Mouse (Mus musculus) kidney, postnatal 0 days (tissue): ENCODE results near the gene Ptprk. TPM values are rescaled to one million over a fixed set of nuclear protein-coding genes. Genes with fewer than 3 reads are reported as not detected.

Experiments used
- ATAC-seq: fragments of 200-750 bp; cut with Nextera tagmentation; replicated peaks from 2 replicates; pipeline ENCODE4 v1.8.0; 2017; ENCODE audit warnings: low read depth, moderate number of reproducible peaks, moderate TSS enrichment, moderate library complexity; ENCODE audit not compliant: low FRiP score
- DNase-seq: peaks from one replicate; pipeline ENCODE4 v3.0.0-alpha.2; 2016; ENCODE audit warnings: low spot score
- H3K27ac ChIP-seq: fragments of 300-500 bp; sonication (generic); 2 replicates; pipeline ENCODE4 v1.5.1; 2014; ENCODE audit warnings: mild to moderate bottlenecking
- H3K27me3 ChIP-seq: fragments of 300-500 bp; sonication (generic); 2 replicates; pipeline ENCODE4 v1.6.1; 2014; ENCODE audit warnings: low read length, mixed read lengths; ENCODE audit not compliant: insufficient read depth
- H3K36me3 ChIP-seq: fragments of 300-500 bp; sonication (generic); 2 replicates; pipeline ENCODE4 v1.6.1; 2014; ENCODE audit warnings: low read length, mixed read lengths; ENCODE audit not compliant: insufficient read depth
- H3K4me1 ChIP-seq: fragments of 300-500 bp; sonication (generic); replicated peaks from 2 replicates; pipeline ENCODE4 v1.6.1; 2014; ENCODE audit warnings: antibody characterized with exemption, low read length, mixed read lengths; ENCODE audit not compliant: insufficient read depth
- H3K4me2 ChIP-seq: fragments of 300-500 bp; sonication (generic); 2 replicates; pipeline ENCODE4 v1.6.1; 2014; ENCODE audit warnings: mild to moderate bottlenecking, low read length, moderate library complexity, mixed read lengths
- H3K4me3 ChIP-seq: fragments of 300-500 bp; sonication (generic); replicated peaks from 2 replicates; pipeline ENCODE4 v1.5.1; 2014; ENCODE audit warnings: low read depth, low read length
- H3K9ac ChIP-seq: fragments of 300-500 bp; sonication (generic); 2 replicates; pipeline ENCODE4 v1.6.1; 2014; ENCODE audit warnings: low read depth, low read length
- H3K9me3 ChIP-seq: fragments of 300-500 bp; sonication (generic); replicated peaks from 2 replicates; pipeline ENCODE4 v1.6.1; 2016; ENCODE audit warnings: low read length, inconsistent platforms, mixed read lengths
- CTCF ChIP-seq: IDR thresholded peaks from 2 replicates; pipeline ENCODE4 v1.5.1; 2016; ENCODE audit warnings: antibody characterized with exemption, low read depth, mild to moderate bottlenecking, moderate library complexity
- WGBS: fragments of 180-500 bp; shearing (Covaris S2); extraction: QIAGEN DNeasy Blood & Tissue Kit; methylation state at CpG from one replicate; pipeline ENCODE4 v1.1.7; 2014; 5-methylcytosine and 5-hydroxymethylcytosine counted together
- polyA plus RNA-seq: library from polyadenylated mRNA; unstranded; fragments of >200 nt; fragmentation: Nextera tagmentation; extraction: Ambion mirVana; gene quantifications from 2 replicates; pipeline ENCODE4 v1.2.1, GENCODE M21; 2015

Gene Ptprk
- polyA plus RNA-seq, 1 experiment from 2014 or later: 24.5 TPM

- TF ChIP-seq CTCF: no peak
- H3K4me2 ChIP-seq: no peak overlapping the region
- H3K4me1 ChIP-seq: no peaks in the 10 kb centered on the region
- H3K27ac ChIP-seq: no peak overlapping the region
- WGBS: 88% methylated on average over 4 of the region's 4 CpGs
- H3K4me3 ChIP-seq: no peak overlapping the region
- no peaks in the 10 kb centered on the region for H3K9me3 ChIP-seq
- H3K9ac ChIP-seq: no peak overlapping the region
- H3K36me3 ChIP-seq: no peaks in the 10 kb centered on the region
- DNase-seq: no peak
- H3K27me3 ChIP-seq: no peaks in the 10 kb centered on the region
- ATAC-seq: no peak
Measured at GRCm38 (mm10) chr10:28566378-28566777, 491.8 kb downstream of the Ptprk start.

- ATAC-seq (no peak), DNase-seq (no peak)
- H3K4me3 ChIP-seq: no peak overlapping the region
- H3K27me3 ChIP-seq: no peaks in the 10 kb centered on the region
- no peak for TF ChIP-seq CTCF
- H3K36me3 ChIP-seq: no peaks in the 10 kb centered on the region
- WGBS: 97% methylated on average over 2 of the region's 2 CpGs
- H3K4me1 ChIP-seq: no peaks in the 10 kb centered on the region
- H3K9ac ChIP-seq: no peak overlapping the region
- H3K4me2 ChIP-seq: no peak overlapping the region
- no peaks in the 10 kb centered on the region for H3K9me3 ChIP-seq
- no peak overlapping the region for H3K27ac ChIP-seq
Measured at GRCm38 (mm10) chr10:28566828-28567227, 492.2 kb downstream of the Ptprk start.

- ATAC-seq: no peak
- Histone ChIP-seq H3K27me3 (no peaks in the 10 kb centered on the region), H3K4me2 (no peak overlapping the region), H3K9ac (no peak overlapping the region), H3K27ac (no peak overlapping the region), H3K36me3 (no peaks in the 10 kb centered on the region), H3K4me1 (no peaks in the 10 kb centered on the region), H3K9me3 (no peaks in the 10 kb centered on the region), H3K4me3 (no peak overlapping the region)
- no peak for TF ChIP-seq CTCF
- no peak for DNase-seq
- 87% methylated on average over 3 of the region's 3 CpGs for WGBS
Measured at GRCm38 (mm10) chr10:28567441-28567840, 492.8 kb downstream of the Ptprk start.

GRCm38 (mm10) chr10:28568047-28568446 is 493.4 kb downstream of the Ptprk start:
- Histone ChIP-seq H3K9me3 (no peaks in the 10 kb centered on the region), H3K27me3 (no peaks in the 10 kb centered on the region), H3K4me1 (no peaks in the 10 kb centered on the region), H3K4me2 (no peak overlapping the region), H3K36me3 (no peaks in the 10 kb centered on the region), H3K4me3 (no peak overlapping the region), H3K27ac (no peak overlapping the region), H3K9ac (no peak overlapping the region)
- WGBS: 90% methylated on average over 5 of the region's 5 CpGs
- no peak for TF ChIP-seq CTCF
- ATAC-seq: no peak
- no peak for DNase-seq

- H3K9me3 ChIP-seq: no peaks in the 10 kb centered on the region
- H3K4me2 ChIP-seq: no peak overlapping the region
- 64% methylated on average over 5 of the region's 5 CpGs for WGBS
- DNase-seq: no peak
- no peaks in the 10 kb centered on the region for H3K4me1 ChIP-seq
- no peak for ATAC-seq
- H3K27ac ChIP-seq: no peak overlapping the region
- no peak overlapping the region for H3K9ac ChIP-seq
- no peaks in the 10 kb centered on the region for H3K27me3 ChIP-seq
- H3K4me3 ChIP-seq: no peak overlapping the region
- peaks cover 7% of the 10 kb centered on the region; the same call in 1 of the 2 replicates for H3K36me3 ChIP-seq
- no peak for TF ChIP-seq CTCF
Measured at GRCm38 (mm10) chr10:28579596-28579995, 505.0 kb downstream of the Ptprk start.

GRCm38 (mm10) chr10:28586565-28587138 is 512.0 kb downstream of the Ptprk start:
- H3K4me1 ChIP-seq: no peaks in the 10 kb centered on the region
- no peak overlapping the region for H3K9ac ChIP-seq
- no peaks in the 10 kb centered on the region for H3K27me3 ChIP-seq
- H3K9me3 ChIP-seq: no peaks in the 10 kb centered on the region
- TF ChIP-seq CTCF: no peak
- H3K4me2 ChIP-seq: no peak overlapping the region
- ATAC-seq (no peak), DNase-seq (no peak)
- H3K36me3 ChIP-seq: 0 out of 2 replicates have a peak, but pooled peaks cover 2% of the 10 kb centered on the region
- no peak overlapping the region for H3K27ac ChIP-seq
- no peak overlapping the region for H3K4me3 ChIP-seq
- WGBS: 50% methylated on average over 4 of the region's 4 CpGs

GRCm38 (mm10) chr10:28588401-28588800 is 513.8 kb downstream of the Ptprk start:
- Histone ChIP-seq H3K4me2 (no peak overlapping the region), H3K27me3 (no peaks in the 10 kb centered on the region), H3K4me1 (no peaks in the 10 kb centered on the region), H3K9me3 (no peaks in the 10 kb centered on the region), H3K9ac (no peak overlapping the region), H3K36me3 (no peaks in the 10 kb centered on the region), H3K27ac (no peak overlapping the region), H3K4me3 (no peak overlapping the region)
- WGBS: 93% methylated on average over 4 of the region's 4 CpGs
- ATAC-seq (no peak), DNase-seq (no peak)
- TF ChIP-seq CTCF: no peak
